Mouse (Mus musculus) ES-Bruce4 (cell line): ENCODE results near the gene Acacb. TPM values are rescaled to one million over a fixed set of nuclear protein-coding genes. Genes with fewer than 3 reads are reported as not detected.

Experiments used
- H3K27ac ChIP-seq: 2 replicates; pipeline ENCODE4 v1.5.1; 2012; ENCODE audit warnings: low read length, inconsistent platforms; ENCODE audit not compliant: insufficient read depth
- H3K27me3 ChIP-seq: 2 replicates; pipeline ENCODE4 v1.6.1; 2012; ENCODE audit warnings: mild to moderate bottlenecking, low read length, inconsistent platforms; ENCODE audit not compliant: control insufficient read depth, poor library complexity, insufficient read depth, severe bottlenecking
- H3K36me3 ChIP-seq: 2 replicates; pipeline ENCODE4 v1.6.1; 2012; ENCODE audit warnings: inconsistent platforms, mild to moderate bottlenecking, low read length, moderate library complexity; ENCODE audit not compliant: control insufficient read depth, poor library complexity, insufficient read depth, severe bottlenecking
- H3K4me1 ChIP-seq: one replicate; pipeline ENCODE4 v1.8.1; 2011; ENCODE audit warnings: low read length; ENCODE audit not compliant: control insufficient read depth, insufficient read depth
- H3K4me3 ChIP-seq: 2 replicates; pipeline ENCODE4 v1.5.1; 2011; ENCODE audit warnings: low read depth, mild to moderate bottlenecking, low read length
- H3K9ac ChIP-seq: 2 replicates; pipeline ENCODE4 v1.6.1; 2012; ENCODE audit warnings: low read depth, mild to moderate bottlenecking, inconsistent platforms; ENCODE audit not compliant: poor library complexity, severe bottlenecking
- H3K9me3 ChIP-seq: replicated peaks from 2 replicates; pipeline ENCODE4 v1.6.1; 2012; ENCODE audit warnings: mild to moderate bottlenecking, low read length, inconsistent platforms; ENCODE audit not compliant: control insufficient read depth, poor library complexity, insufficient read depth, severe bottlenecking
- CTCF ChIP-seq: IDR thresholded peaks from one replicate; pipeline ENCODE4 v1.8.1; 2011; ENCODE audit warnings: low read depth, low read length
- EP300 ChIP-seq: IDR thresholded peaks from 2 replicates; pipeline ENCODE4 v1.6.1; 2011; ENCODE audit warnings: low read depth, low read length; ENCODE audit not compliant: insufficient read depth
- POLR2A ChIP-seq: IDR thresholded peaks from one replicate; pipeline ENCODE4 v1.8.1; 2011; ENCODE audit warnings: low read length; ENCODE audit not compliant: insufficient read depth
- polyA plus RNA-seq: library from polyadenylated mRNA; stranded (reverse); fragments of >200 nt; gene quantifications from 2 replicates; pipeline ENCODE4 v1.2.4, GENCODE M21; 2011; ENCODE audit warnings: low read depth; ENCODE audit not compliant: missing spikeins, insufficient read depth, insufficient read length

The Acacb gene
- polyA plus RNA-seq, 1 experiment: 9.3 TPM

GRCm38 (mm10) chr5:114170345-114170744 is 24.0 kb downstream of the Acacb start:
- H3K4me1 ChIP-seq: no peaks in the 10 kb centered on the region
- H3K27me3 ChIP-seq: no peaks in the 10 kb centered on the region
- no peaks in the 10 kb centered on the region for H3K9me3 ChIP-seq
- TF ChIP-seq POLR2A (no peak), EP300 (no peak), CTCF (no peak)
- no peak overlapping the region for H3K27ac ChIP-seq
- H3K4me3 ChIP-seq: no peak overlapping the region
- H3K9ac ChIP-seq: no peak overlapping the region
- no peaks in the 10 kb centered on the region for H3K36me3 ChIP-seq

- TF ChIP-seq CTCF (no peak), EP300 (no peak)
- no peaks in the 10 kb centered on the region for H3K27me3 ChIP-seq
- H3K27ac ChIP-seq: no peak overlapping the region
- H3K9ac ChIP-seq: no peak overlapping the region
- H3K36me3 ChIP-seq: no peaks in the 10 kb centered on the region
- no peak overlapping the region for H3K4me3 ChIP-seq
- H3K4me1 ChIP-seq: peaks cover 2% of the 10 kb centered on the region
- H3K9me3 ChIP-seq: no peaks in the 10 kb centered on the region
Observed at GRCm38 (mm10) chr5:114172936-114173335, 26.6 kb downstream of the Acacb start.

- Histone ChIP-seq H3K27ac (no peak overlapping the region), H3K9ac (no peak overlapping the region), H3K9me3 (no peaks in the 10 kb centered on the region), H3K4me3 (no peak overlapping the region), H3K36me3 (no peaks in the 10 kb centered on the region), H3K27me3 (no peaks in the 10 kb centered on the region), H3K4me1 (peaks cover 2% of the 10 kb centered on the region)
- peak; percentile 24 for TF ChIP-seq CTCF
- TF ChIP-seq EP300: no peak
- no peak for TF ChIP-seq POLR2A
Observed at GRCm38 (mm10) chr5:114173458-114173857, 27.1 kb downstream of the Acacb start.

DNA sequence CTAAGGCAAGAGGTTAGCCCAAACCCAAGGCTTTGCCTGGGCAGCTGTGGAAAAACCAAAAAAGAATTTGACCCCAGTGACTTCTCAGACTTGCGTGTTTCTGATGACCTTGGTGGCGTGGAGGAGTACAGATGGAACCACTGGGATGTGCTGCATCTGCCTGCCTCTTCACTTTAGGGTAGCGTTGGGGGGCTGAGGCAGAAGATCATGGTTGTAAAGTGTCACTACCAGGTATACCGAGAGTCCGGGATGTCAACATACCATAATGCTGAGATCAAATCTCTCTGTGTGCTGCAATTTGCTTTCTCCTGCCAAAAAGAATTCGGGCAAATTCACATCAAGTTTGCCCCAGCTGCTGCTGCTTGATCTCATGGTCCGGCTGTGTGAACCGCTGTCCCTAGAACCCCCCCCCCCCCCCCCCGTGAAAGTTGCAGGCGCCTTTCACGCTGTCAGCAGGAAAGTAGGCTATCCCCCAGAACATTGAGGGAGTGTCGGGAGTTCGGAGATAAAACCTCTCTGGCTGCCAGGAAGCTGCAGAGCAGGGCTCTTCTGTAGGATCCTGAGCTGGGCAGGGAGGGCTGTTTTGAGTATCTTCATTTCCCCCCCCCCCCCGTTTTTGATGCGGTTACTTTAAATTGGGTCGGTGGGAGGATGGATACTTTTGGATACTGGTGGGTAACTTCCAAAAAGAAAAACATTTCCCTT is 27.7 kb downstream of the Acacb start:
- TF ChIP-seq CTCF (no peak), EP300 (no peak), POLR2A (no peak)
- no peaks in the 10 kb centered on the region for H3K36me3 ChIP-seq

DNA sequence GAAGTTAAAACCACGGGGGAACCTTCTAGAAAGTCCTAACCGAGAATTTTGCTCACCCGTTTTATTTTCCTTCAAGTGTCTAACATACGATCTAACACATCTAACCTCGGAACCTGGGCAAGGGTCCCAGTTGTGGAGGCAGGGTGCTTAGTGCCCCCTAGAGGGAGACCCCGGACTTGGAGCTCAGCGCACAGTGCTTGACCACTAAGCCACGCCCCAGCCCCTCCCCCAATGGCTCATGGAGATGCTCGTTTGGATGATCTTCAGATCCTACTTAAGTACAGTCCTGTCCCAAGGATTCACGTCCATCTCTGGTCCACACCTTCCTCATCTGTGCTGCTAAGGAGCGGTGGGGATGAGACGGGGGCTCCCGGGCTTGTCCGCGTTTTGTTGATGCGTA is 28.3 kb downstream of the Acacb start:
- 0 out of 2 replicates have a peak overlapping the region, but pooled peaks have one; percentile 67 for H3K27ac ChIP-seq
- peak overlapping the region; percentile 62 for H3K4me3 ChIP-seq
- no peaks in the 10 kb centered on the region for H3K9me3 ChIP-seq
- H3K9ac ChIP-seq: no peak overlapping the region
- no peaks in the 10 kb centered on the region for H3K27me3 ChIP-seq
- TF ChIP-seq CTCF: peak; percentile 82
- peak; percentile 39; the same call in 1 of the 2 replicates for TF ChIP-seq EP300
- TF ChIP-seq POLR2A: no peak
- peaks cover 8% of the 10 kb centered on the region for H3K4me1 ChIP-seq
- no peaks in the 10 kb centered on the region for H3K36me3 ChIP-seq

More for the DNA sequence above, 27.7 kb downstream of the Acacb start:
- no peak overlapping the region for H3K4me3 ChIP-seq
- no peaks in the 10 kb centered on the region for H3K27me3 ChIP-seq
- peaks cover 5% of the 10 kb centered on the region for H3K4me1 ChIP-seq
- H3K27ac ChIP-seq: no peak overlapping the region
- no peaks in the 10 kb centered on the region for H3K9me3 ChIP-seq
- no peak overlapping the region for H3K9ac ChIP-seq

DNA sequence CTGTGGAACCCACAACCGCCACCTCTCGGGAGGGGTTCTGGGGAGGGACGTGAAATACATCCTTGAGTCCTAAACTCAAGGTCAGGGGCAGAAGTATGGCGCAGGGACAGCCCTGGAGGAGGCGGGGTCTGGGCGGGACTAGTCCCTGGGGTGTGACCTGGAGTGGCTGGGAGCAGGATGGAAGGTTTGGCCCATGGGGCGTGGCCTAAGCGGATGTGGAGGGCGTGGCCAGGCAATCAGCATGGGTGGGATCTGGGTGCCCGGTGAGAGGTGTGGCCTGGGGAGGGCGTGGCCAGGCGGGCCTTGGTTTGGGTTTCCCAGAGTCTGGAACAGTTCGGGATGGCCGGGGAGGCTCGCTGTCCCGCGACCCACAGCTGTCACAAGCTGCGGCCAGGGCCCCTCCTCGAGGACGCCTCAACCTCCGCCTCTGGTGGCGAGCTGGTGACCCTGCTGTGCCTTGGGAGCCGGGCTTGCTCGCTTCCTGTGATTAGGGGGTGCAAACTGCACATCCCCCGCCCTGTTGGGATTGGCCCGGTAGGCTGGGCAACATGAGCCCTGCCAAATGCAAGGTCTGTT is 29.3 kb downstream of the Acacb start:
- H3K9ac ChIP-seq: peak overlapping the region; percentile 45
- peaks cover 8% of the 10 kb centered on the region for H3K4me1 ChIP-seq
- peak overlapping the region; percentile 75 for H3K4me3 ChIP-seq
- TF ChIP-seq CTCF (no peak), POLR2A (peak; percentile 49), EP300 (peak; percentile 25; the same call in 1 of the 2 replicates)
- H3K27ac ChIP-seq: peak overlapping the region; percentile 71; the same call in 1 of the 2 replicates
- no peaks in the 10 kb centered on the region for H3K27me3 ChIP-seq
- no peaks in the 10 kb centered on the region for H3K9me3 ChIP-seq
- no peaks in the 10 kb centered on the region for H3K36me3 ChIP-seq
